Mouse (Mus musculus): Measurements from ENCODE around the gene Cept1. TPM values are rescaled to one million over a fixed set of nuclear protein-coding genes. Genes with fewer than 3 reads are reported as not detected.

Gene Cept1
- total RNA-seq, 2 experiments from 2014 or later: 15.8 to 19.3 TPM

DNA sequence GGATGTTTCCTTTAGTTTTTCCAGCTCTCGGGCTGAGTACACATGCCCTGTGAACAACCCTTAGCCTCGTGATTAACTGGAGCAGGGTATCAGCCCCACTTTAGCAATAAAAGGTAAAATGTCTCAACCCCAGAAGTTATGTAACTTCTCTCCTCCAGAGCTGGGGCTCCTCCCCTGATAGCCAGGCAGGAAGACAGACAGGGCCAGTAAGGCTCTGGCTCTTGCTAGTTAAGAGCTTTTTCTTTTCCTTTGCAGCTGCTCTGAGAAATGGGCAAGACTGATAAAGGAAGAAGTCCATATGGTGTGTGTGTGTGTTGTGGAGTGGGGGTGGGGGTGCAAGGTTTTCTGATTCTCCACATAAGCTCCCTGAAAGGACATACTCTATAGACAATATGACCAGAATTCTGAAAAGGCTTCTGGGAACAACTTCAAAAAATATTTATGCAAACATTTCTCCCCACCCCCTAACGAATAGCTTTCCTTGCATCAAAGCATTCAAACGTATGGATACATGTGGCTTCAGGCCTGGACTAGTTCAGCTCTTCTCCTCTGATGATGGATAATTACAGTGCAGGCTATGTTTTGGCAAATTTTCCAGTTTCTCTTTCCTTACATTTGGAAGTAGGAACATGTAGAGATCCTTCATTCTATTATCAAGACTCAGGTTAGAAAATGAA, 51.4 kb downstream of the Cept1 start:
- DNase-seq: no peak
- intact Hi-C loops (cut with DNase I): no loop called here

DNA sequence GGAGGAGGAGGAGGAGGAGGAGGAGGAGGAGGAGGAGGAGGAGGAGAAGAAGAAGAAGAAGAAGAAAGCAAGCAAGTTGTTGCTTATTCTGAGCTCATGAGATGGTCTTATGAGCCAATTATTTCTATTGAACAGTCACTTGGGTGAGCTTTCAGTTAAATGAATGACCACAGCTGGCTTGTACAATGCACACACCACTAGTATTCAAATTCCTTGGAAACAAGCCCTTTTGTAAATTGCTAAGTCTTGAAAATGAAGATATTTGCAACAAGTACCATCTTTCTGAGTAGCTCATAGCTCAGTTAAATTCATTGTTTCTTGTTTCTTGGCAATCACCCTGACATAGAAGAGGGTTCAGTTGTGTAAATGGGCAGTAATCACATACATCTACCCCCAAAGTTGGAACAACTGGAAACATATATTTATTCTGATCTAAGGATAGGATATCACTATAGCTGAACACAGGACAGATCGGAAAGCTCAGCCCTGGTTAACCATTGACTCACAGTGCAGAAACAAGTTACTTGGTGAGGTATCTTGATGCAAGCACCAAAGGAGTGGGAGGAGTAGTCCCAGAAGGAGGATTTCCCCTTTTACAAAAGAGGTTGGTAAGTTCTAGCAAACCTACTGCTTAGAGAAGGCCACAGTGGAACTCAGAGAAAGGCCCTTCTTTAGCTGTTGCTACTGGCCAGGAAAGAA, 52.1 kb downstream of the Cept1 start:
- intact Hi-C loops (cut with DNase I): no loop called here
- no peak for DNase-seq

DNA sequence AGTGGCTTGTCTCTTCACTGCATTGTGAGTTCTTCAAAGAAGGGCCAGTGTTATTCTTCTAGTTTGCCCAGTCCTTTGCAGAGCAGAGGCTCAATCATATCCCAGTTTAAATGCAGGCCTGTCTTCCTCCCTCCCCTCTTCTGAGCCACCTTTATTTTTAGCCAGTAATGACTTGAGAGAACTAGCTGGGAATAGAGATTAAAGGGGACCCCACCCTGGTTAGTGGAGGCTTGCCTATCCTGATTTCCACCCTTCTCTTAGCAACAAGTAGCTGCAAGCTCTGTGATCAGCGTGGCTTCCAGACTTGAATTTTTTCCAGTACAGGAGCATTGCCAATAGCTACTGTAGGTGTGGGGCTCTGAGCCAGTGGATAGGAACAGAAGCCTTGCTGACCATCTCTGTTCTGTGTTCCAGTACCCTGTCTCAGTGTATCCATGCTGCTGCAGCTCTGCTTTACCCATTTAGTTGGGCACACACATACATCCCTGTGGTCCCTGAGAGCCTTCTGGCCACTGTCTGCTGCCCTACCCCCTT, 53.1 kb downstream of the Cept1 start:
- DNase-seq: no peak
- intact Hi-C loops (cut with DNase I): no loop called here

DNA sequence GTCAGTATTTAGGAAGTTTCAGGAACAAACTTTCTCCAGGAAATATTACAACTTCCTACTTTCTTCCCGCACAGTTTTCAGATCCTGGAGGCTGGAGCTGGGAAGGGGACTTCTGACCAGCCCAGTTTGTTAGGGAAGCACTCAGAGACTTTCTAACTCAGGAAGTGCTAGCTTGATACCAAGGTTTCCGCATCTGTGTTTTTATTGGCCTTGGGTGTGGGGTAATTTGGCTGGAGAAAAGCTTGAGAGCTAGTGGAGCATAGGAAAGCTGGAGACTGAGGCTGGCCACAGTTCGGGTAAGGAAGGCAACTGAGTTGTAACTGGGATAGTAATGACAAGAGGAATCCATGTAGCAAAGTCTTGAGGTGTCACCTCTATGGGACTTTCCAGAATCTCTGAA, 53.7 kb downstream of the Cept1 start:
- no peak for DNase-seq
- intact Hi-C loops (cut with DNase I): no loop called here

DNA sequence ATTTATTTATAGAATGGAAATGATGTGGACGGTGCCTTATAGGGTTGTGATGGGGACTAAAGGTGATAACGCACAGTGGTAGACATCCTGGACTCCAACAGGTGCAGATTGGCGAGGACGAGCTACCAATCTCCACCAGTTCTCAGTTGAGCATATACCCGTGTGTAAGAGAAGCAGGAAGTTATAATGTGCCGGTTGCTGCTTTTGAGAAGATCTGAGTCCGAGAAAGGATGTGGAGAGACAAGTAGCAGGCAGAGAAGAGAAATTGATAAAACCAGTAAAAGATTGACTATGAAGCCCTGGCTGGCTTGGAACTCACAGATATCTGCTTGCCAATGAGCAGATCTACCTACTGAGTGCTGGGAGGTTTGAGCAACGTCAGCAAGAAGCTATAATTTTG, 54.4 kb downstream of the Cept1 start:
- no peak for DNase-seq
- intact Hi-C loops (cut with DNase I): no loop called here

DNA sequence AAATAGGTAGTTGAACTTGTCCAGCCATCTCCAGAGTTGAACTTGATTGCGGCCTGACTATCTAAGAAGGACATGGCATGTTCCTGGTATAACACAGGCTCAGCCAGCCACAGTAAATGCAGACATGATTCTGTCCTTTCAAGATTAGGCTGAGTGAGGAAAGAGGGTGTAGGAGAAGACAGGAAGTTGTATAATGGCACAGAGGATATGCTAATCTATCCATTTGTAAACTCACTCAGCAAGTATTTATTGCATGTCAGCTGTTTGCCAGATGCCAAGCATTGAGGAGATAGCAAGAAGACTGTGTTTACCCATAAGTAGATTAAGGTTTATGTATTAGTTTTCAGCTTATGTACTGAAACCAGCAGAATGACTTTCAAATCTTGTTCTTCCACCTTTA, 54.9 kb downstream of the Cept1 start:
- no peak for DNase-seq
- intact Hi-C loops (cut with DNase I): no loop called here

DNA sequence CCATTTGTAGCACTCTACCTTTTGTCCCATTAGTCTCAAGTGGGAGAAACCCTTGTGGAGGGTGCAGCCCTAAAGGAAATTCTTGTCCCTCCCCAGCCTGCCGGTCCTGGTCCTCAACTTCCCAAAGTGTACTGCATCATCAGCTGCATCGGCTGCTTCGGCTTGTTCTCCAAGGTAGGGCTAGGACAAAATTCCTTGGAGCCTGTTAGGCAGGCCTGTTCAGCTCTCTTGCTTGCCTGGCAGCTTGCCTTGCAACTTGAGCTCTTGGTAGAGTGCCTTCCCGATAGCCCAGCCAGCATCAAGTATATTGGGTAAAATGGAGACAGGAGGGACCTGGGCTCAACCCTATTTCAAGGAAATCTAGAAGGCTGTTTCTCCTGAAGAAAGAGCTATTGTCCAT, 57.4 kb downstream of the Cept1 start:
- no peak for DNase-seq
- intact Hi-C loops (cut with DNase I): no loop called here

DNA sequence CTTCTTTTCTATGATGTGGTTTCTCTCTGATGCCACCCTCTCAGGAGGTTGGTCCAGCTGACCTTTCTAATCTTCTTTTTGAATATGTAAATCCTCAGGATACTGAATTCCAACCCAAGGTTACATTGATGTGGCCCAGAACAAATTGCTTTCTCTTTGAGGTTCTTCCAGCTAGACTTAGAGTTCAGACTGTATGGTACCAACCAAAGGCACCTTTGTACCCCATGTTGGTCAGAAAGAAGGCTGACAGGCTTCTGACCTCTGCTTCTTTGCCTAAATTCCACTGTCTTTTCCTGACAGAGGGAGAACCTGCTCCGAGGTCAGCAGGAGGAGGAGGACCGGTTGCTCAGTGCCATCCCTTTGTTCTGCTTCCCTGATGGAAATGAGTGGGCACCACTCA, 60.1 kb downstream of the Cept1 start:
- DNase-seq: no peak
- intact Hi-C loops (cut with DNase I): no loop called here

DNA sequence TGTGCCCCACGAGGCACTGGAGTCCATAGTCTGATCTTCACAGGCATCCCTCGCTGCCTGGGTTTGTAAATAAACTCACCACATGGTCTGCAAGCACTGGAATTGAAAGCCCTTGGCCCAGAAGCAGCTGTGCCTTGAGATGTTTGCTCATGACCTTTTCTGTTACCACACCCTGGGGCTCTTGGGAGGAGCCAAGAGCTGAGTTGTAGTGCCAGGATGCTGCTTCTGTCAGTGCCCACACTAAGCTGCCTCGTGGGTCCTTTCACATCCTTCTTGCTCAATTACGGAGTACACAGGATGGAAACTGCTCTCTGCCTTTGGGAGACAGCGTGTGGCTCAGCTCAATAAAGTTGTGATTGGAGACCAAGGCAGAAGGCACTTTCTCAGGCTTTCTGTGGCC, 61.8 kb downstream of the Cept1 start:
- no peak for DNase-seq
- intact Hi-C loops (cut with DNase I): no loop called here

DNA sequence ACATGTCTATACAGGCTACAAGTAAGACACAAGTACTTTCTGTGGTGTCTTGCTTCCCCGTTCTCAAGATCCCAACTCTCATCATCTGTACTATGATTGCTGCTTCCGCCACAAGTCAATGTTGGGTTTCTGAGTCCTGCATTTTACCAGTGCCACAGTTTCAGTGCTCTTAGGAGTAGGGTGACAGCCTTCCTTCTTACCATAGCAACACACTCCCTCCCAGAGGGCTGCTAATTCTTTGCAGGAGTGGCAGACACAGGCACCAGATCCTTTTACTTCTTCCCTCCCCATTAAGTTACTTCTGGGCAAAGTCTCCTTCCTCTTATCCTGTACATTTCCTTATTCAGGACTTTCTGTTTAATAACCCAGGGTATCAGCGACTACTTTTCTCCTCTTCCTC, 62.7 kb downstream of the Cept1 start:
- no peak for DNase-seq
- intact Hi-C loops (cut with DNase I): no loop called here

DNA sequence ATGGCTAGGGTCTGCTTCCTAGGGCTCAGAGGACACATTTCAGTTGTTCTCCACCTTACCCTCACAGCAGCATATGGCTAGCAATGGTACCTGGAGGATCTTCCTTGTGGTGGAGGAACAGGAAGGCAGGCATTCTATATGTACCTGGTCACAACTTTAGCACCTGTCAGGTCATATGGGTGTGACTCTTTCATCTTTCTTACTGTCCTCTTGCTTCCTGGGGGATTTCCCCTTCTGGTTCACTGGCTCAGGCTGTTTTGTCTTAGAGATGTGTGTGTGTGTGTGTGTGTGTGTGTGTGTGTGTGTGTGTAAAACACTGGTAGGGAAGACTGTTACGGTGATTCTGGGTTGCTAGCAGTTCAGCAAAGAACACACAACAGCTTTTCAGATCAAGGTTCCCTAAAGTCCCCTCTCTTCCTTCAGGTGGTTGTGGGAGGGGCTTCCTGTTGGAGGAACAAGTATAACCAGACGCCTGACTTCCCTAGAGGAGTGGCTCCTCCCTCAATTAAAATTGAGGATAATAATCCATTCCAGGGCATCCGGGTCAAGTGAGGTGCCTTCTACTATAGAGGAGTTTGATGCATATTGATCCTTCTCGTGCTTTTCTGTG, 63.7 kb downstream of the Cept1 start:
- DNase-seq: no peak
- intact Hi-C loops (cut with DNase I): no loop called here

DNA sequence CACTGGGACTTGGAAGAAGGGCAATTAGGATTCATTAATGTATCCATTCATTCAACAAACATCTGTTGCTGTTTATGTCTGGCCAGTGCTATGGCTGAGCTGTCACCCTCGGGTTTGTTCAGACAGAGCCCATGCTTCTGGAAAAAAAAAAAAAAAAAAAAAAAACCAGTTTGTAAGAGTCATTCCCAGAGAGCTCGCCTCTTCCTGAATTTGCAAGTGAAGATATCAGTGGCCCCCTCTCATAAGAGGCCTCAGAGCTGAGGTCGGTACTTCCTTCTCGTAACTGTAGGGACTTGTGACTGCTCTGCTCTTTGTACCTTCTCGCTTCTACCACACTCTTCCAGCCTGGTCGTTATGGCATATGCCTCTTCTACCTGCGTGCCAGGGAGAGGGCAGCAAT, 64.3 kb downstream of the Cept1 start:
- intact Hi-C loops (cut with DNase I): no loop called here

DNA sequence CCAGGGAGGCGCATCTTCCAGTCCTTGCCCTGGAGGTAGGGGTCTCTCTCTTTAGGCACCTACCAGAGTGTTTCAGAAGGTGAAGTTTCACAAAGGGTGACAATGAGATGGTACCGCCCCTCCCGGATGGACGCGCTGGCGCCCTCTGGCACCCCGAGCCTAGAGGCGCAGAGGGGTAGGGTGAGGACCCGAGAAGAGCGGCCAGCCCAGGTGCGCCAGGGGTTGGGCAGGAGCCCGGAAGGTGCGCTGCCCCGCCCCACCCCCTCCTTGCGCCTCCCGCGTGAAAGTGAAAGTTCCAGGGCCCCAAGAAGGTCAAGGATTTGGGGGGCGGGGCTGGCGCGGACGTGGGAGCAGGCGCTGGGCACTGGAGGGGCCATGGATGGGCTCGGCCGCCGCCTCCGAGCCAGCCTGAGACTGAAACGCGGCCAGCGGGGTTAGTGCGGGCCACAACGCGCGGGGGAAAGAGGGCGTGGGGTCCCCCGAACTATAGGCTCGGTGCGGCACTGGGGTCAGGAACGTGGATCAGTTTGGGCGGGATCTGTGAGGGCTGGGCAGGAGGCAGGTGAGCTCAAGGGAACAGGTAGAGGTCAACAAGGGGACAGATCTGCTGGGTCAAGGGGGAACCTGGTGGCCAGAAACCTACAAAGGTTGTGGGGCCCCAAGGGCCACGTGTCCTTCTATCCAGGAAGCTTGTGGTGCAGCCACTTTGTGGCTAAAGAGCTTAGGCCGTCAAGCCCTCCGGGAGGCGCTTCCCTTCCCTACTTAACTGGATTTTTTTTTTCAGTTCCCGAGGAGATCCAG, 65.1 kb downstream of the Cept1 start, which contains the start of gene Dennd2d:
Gene Dennd2d, plus strand, starts transcription at position 125 of the 801 bp plus-strand sequence.
- DNase-seq: no peak
- intact Hi-C loops (cut with DNase I): no loop called here

More for the DNA sequence above, 64.3 kb downstream of the Cept1 start:
- no peak for DNase-seq

DNA sequence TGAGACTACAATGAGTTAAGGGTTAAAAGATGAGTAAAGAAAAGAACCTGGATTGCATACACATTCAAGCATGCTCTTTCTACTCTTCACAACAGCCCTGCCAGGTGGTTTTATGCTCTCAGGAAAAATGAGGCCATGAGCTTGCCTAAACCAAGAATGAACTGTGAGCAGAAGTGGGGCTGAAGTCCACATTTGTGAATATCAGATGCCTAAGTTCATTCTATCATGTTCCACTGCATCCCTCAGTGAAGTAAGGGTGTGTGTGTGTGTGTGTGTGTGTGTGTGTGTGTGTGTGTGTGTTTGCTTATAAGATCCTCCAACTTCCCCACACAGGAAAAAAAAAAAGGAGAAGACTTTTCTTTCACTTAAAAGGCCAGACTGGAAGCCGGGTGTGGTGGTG, 70.7 kb downstream of the Cept1 start:
- no peak for DNase-seq
- intact Hi-C loops (cut with DNase I): no loop called here

DNA sequence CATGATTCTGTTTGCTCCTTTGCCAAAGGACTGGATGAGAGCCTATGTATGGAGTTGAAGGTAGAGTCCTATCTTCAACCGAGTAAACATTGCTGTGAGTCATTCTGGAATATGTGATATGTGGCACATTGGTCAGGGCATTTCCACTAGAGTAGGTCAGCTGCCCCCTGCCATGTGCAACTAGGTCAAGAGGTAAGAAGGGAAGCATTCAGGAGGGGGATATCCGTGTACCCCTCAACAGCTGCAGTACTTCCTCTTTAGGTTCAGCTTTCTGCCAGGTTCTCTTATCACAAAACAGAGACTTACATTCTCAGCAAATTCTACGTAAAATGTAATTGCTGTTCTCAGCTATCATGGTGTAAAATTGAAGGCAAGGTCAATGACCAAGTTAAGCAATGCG, 73.4 kb downstream of the Cept1 start:
- intact Hi-C loops (cut with DNase I): no loop called here

DNA sequence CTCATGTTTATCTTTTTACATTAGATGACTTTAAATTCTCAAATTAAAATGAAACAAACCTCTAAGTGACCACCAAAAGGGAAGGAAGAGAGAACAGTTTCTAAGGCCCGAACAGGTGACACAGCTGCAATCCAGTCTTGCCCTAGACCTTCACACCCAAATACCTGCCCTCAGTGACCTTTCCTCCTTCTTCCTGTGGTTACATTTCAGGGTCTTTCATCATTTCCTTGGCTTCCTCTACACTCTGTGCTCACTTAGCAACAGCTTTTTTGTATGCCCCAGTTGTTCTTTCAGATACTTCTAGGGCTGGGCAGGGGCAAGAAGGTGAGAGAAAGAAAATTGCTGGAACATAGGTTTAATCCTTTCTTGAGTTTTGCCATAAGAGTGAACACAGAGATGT, 82.9 kb downstream of the Cept1 start:
- DNase-seq: no peak
- intact Hi-C loops (cut with DNase I): no loop called here

More for the DNA sequence above, 73.4 kb downstream of the Cept1 start:
- DNase-seq: no peak

DNA sequence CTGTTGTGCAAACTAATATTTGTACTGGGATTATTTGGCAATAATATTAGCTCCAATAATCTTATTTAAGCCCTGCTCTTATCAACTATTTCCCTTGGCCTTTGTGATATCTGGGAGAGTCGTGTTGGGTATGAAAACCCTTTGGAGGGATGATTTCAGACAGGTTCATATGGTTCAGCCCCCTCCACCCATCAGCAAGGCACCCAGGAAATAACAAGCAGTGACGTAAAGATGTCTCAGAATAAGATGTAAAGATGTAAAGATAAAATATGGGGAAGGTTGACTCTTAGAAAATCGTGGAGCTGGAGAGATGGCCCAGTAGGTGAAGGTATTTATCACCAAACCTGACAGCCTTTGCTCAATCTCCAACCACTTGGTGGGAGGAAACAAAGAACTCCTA, 85.1 kb downstream of the Cept1 start:
- intact Hi-C loops (cut with DNase I): no loop called here
- DNase-seq: no peak

DNA sequence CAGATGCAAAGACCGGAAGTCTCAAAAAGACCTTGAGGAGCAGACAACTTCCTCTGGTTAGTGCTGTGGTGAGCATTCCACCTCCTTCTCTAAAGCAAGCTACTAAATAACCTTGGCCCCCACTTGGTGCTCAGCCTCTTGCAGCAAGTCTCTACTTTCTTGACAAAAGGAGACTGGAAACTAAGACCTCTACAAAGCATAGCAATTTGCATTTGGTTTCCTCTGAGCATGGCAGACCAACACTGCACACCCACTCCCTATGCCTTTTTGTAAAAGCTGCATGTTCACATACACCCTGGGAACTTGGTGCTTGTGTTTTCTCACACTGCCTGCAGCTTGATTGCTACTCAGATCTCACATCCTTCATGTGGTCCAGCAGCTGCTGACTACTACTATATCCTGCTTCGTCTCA, 85.5 kb downstream of the Cept1 start:
- DNase-seq: no peak
- intact Hi-C loops (cut with DNase I): no loop called here

DNA sequence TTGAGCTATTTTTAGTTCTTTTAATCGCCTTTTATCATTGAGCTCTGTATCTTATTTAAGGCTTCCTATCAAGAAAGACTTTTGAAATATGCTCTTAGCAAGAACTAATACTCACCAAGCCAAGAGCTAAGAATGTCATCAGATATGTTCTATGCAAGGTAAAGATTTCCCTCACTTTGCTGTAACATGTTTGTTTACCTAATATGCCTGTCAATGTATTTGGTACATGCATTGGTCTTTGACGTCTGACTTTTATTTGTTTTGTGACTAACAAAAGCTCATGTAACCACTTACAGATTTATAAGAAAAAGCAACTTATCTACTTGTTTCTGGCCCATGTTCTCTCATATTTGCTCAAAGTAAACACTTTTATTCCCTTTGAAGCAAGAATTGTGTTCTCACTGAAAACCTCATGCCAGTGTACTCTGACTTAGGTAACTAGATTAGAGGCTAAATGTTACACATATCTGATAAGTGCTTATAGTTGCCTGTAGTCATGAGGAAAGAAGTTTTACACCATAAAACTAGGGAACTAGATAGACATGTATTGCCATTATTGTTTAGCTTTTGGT, 90.2 kb downstream of the Cept1 start:
- intact Hi-C loops (cut with DNase I): no loop called here
- no peak for DNase-seq

DNA sequence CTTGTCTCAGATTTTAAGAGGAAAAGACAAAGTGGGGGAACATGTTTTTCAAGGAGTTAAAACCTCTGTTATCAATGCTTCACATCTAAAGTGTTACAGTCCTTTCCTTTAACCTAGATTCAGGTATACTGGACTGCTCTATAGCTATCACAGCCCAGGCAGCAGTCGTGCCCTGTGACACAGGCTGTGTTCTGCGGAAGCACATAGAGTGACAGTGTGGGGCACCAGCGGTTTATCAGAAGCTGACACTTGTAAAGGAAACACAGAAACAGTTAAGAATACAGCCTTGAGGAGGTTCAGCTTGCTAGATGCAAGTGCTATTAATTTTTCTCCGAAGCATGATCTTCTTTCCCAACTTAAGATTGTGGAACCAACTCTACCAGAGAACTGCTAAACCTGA, 95.0 kb downstream of the Cept1 start:
- no peak for DNase-seq
- intact Hi-C loops (cut with DNase I): no loop called here

Measured in gastrocnemius, postnatal 36 days (tissue).